Mouse (Mus musculus) stomach, embryonic 15.5 days (tissue): ENCODE results near the gene Fkbp9. TPM values are rescaled to one million over a fixed set of nuclear protein-coding genes. Genes with fewer than 3 reads are reported as not detected.

Experiments used
- ATAC-seq: fragments of 200-750 bp; cut with Nextera tagmentation; 2 replicates; pipeline ENCODE4 v1.8.0; 2017; ENCODE audit warnings: low read depth, moderate number of reproducible peaks, moderate TSS enrichment; ENCODE audit not compliant: insufficient read depth, low FRiP score
- H3K27ac ChIP-seq: fragments of 300-500 bp; sonication (generic); 2 replicates; pipeline ENCODE4 v1.5.1; 2015; ENCODE audit warnings: mild to moderate bottlenecking, inconsistent platforms
- H3K27me3 ChIP-seq: fragments of 300-500 bp; sonication (generic); replicated peaks from 2 replicates; pipeline ENCODE4 v1.6.1; 2015; ENCODE audit warnings: inconsistent platforms
- H3K36me3 ChIP-seq: fragments of 300-500 bp; sonication (generic); 2 replicates; pipeline ENCODE4 v1.6.1; 2015; ENCODE audit warnings: inconsistent platforms
- H3K4me1 ChIP-seq: fragments of 300-500 bp; sonication (generic); 2 replicates; pipeline ENCODE4 v1.6.1; 2015; ENCODE audit warnings: inconsistent platforms
- H3K4me2 ChIP-seq: fragments of 300-500 bp; sonication (generic); 2 replicates; pipeline ENCODE4 v1.6.1; 2015; ENCODE audit warnings: mild to moderate bottlenecking, inconsistent platforms
- H3K4me3 ChIP-seq: fragments of 300-500 bp; sonication (generic); replicated peaks from 2 replicates; pipeline ENCODE4 v1.5.1; 2015; ENCODE audit warnings: inconsistent platforms
- H3K9ac ChIP-seq: fragments of 300-500 bp; sonication (generic); 2 replicates; pipeline ENCODE4 v1.6.1; 2015; ENCODE audit warnings: inconsistent platforms
- H3K9me3 ChIP-seq: fragments of 300-500 bp; sonication (generic); 2 replicates; pipeline ENCODE4 v1.6.1; 2016; ENCODE audit warnings: inconsistent platforms
- WGBS: fragments of 180-500 bp; shearing (Covaris S2); methylation state at CpG from one replicate; pipeline ENCODE4 v1.1.7; 2015; 5-methylcytosine and 5-hydroxymethylcytosine counted together
- polyA plus RNA-seq: library from polyadenylated mRNA; unstranded; fragments of >200 nt; fragmentation: Nextera tagmentation; extraction: Ambion mirVana; gene quantifications from 2 replicates; pipeline ENCODE4 v1.2.1, GENCODE M21; 2015

The Fkbp9 gene
- polyA plus RNA-seq, 1 experiment from 2014 or later, result 145 TPM

DNA sequence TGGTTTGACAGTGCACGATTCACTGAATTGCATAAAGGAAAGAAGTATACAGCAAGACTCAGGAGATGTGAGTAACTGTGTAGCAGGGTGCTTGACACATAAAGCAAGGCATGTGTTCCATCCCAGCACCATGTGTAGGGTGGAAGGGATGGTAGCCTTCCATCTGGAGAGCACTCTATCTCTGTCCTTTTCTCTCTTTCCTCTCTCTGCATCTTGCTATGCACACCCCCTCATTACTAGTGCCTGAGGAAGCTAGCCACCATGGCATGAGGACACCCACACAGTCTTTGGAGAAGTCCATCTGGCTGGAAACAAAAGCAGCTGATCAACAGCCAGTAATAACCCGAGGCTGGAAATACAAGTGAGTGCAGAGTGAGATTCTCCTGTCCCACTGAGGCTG lies 25.7 kb upstream of the Fkbp9 start:
- no peaks in the 10 kb centered on the region for H3K4me1 ChIP-seq
- no peaks in the 10 kb centered on the region for H3K36me3 ChIP-seq
- no peaks in the 10 kb centered on the region for H3K9me3 ChIP-seq
- H3K27me3 ChIP-seq, result no peaks in the 10 kb centered on the region
- no peak for ATAC-seq
- no peak overlapping the region for H3K27ac ChIP-seq
- no peak overlapping the region for H3K9ac ChIP-seq
- no peak overlapping the region for H3K4me2 ChIP-seq
- H3K4me3 ChIP-seq, result no peak overlapping the region
- 55% methylated on average over 2 of the region's 2 CpGs for WGBS

DNA sequence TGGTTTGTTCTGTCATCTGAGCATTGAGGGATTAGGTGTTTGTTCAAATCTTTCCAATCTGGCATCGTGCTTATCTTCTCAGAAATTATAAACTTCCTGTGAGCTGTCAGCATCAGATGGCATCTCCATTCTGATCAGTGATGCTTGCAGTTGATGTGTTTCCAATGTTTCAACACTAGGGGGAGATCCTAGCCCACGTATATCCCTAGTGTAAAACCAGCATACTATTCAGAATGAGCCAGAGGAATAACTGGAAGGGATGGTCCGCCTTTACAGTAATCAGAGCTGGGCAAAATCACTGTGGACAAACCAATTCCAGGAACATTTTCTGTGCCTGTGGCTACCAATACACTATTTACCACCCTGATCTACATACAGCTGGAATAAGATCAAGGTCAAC lies 23.2 kb upstream of the Fkbp9 start:
- Histone ChIP-seq H3K4me3 (no peak overlapping the region), H3K4me1 (no peaks in the 10 kb centered on the region), H3K27me3 (no peaks in the 10 kb centered on the region), H3K9ac (no peak overlapping the region), H3K27ac (no peak overlapping the region), H3K4me2 (no peak overlapping the region), H3K36me3 (no peaks in the 10 kb centered on the region), H3K9me3 (no peaks in the 10 kb centered on the region)
- WGBS, result 8% methylated on average over 3 of the region's 3 CpGs
- ATAC-seq, result peak; percentile 73; the same call in 1 of the 2 replicates

DNA sequence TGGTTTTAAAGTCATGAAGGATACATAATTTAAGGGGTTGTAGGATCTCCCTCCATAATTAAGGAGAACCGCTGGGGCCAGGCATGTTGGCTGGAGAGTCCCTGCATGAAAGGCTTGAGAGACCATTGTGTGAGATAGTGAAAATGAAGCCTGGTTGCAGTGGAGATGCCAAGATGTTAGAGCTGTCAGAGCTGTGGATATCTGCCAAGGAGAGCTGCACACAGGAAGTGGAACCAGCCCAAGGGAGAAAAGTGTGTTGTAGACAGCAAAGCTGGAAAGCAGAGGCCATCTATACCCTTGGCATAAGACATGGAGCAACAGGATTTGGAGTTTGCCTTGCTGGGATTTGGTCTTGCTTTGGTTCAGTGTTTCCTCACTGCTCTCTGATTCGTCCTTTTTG lies 18.5 kb upstream of the Fkbp9 start:
- no peak overlapping the region for H3K9ac ChIP-seq
- ATAC-seq, result no peak
- H3K27ac ChIP-seq, result no peak overlapping the region
- H3K4me2 ChIP-seq, result no peak overlapping the region
- H3K27me3 ChIP-seq, result no peaks in the 10 kb centered on the region
- H3K36me3 ChIP-seq, result no peaks in the 10 kb centered on the region
- H3K9me3 ChIP-seq, result no peaks in the 10 kb centered on the region
- H3K4me1 ChIP-seq, result no peaks in the 10 kb centered on the region
- WGBS, result 65% methylated on average over 2 of the region's 2 CpGs
- no peak overlapping the region for H3K4me3 ChIP-seq

DNA sequence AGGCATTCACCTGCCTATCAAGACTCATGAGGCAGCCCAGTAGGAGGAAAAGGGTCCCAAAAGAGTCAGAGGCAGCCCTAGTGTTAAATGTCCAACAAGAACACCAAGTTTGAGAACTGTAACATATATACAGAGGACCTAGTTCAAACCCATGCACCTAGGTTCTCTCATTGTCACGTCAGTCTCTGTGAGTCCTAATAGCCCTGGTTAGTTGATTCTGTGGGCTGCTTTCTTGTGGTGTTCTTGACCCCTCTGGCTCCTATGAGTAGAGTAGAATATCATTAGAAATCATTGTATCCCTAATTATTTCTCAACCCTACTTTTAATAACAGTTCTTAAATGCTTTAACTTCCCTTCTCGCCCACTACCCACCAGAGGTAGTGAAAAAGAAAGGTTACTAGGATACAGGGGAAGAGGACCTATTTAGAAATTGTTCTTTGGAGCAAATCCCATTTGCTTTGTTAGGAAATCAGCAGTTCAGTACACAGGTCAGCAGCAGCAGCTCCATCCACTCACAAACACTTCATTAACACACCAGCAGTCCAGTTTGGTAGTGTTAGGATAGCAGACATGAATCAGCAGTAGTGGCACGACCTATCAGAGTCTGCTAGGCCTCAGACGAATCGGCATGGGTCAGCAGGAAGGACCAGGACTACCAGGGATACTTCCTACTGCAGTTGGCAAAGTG lies 13.3 kb upstream of the Fkbp9 start:
- WGBS, result 81% methylated on average over 5 of the region's 5 CpGs
- Histone ChIP-seq H3K9ac (no peak overlapping the region), H3K27ac (no peak overlapping the region), H3K36me3 (no peaks in the 10 kb centered on the region), H3K9me3 (no peaks in the 10 kb centered on the region), H3K4me3 (no peak overlapping the region), H3K4me1 (no peaks in the 10 kb centered on the region), H3K4me2 (no peak overlapping the region), H3K27me3 (no peaks in the 10 kb centered on the region)
- no peak for ATAC-seq

DNA sequence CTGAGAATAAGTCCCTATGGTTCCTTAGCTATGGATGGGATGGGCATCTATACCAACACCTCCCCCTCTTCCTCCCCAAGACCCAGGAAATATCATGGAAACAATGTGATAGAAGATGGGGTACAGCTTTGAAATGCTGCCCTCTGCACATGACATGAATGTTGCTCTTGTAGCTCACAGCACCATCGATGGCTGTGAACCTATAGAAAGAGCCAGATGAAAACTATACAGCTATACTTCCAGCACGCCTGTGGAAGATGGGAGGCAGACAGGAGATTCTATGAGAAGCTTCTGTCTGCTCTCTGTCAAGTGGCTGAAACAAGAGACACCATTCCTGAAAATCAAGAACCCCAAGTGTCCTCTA lies 12.8 kb upstream of the Fkbp9 start:
- no peaks in the 10 kb centered on the region for H3K36me3 ChIP-seq
- no peaks in the 10 kb centered on the region for H3K27me3 ChIP-seq
- no peak overlapping the region for H3K4me2 ChIP-seq
- 76% methylated on average over 2 of the region's 2 CpGs for WGBS
- no peak overlapping the region for H3K4me3 ChIP-seq
- H3K27ac ChIP-seq, result no peak overlapping the region
- H3K9ac ChIP-seq, result no peak overlapping the region
- no peak for ATAC-seq
- no peaks in the 10 kb centered on the region for H3K9me3 ChIP-seq
- H3K4me1 ChIP-seq, result no peaks in the 10 kb centered on the region

DNA sequence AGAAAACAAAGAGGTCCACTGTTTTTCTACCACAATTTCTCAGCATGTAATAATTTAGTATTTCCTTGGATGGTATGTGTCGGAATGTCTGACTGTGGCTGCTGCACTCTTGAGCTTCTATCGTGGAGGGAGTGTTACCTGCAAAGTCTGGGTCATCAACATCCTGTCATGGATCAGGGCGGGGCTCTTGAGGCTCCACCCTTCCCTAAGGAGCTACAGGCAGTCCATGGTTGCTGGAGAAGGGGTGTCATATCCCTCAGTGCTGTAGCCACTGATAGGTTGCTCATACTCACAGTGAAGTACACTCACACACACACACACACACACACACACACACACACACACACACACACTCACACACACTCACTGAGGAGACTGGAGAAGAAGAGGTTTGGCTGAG lies 6.2 kb upstream of the Fkbp9 start:
- ATAC-seq, result no peak
- H3K9me3 ChIP-seq, result no peaks in the 10 kb centered on the region
- H3K4me1 ChIP-seq, result no peaks in the 10 kb centered on the region
- H3K9ac ChIP-seq, result no peak overlapping the region
- WGBS, result 47% methylated on average over 3 of the region's 3 CpGs
- H3K27ac ChIP-seq, result no peak overlapping the region
- no peak overlapping the region for H3K4me2 ChIP-seq
- no peaks in the 10 kb centered on the region for H3K36me3 ChIP-seq
- H3K27me3 ChIP-seq, result no peaks in the 10 kb centered on the region
- H3K4me3 ChIP-seq, result no peak overlapping the region

DNA sequence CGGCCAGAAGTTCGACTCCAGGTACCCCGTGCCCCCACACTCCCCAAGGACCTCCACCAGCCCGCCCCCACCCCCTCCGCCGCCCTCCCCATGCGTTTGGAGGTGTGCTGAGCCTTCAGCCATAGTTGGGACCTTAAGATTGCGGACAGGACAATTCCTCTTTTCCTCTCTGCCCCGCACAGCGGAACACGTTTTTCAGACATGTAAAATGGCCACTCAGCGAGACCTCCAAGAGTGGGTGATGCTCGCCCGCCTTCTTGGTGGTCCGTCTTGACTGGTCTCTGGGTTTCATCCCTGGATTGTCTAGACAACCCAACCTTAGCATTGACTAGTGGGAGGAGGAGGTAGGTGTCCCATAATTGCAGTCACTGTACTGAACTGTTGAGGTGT lies 543 bp downstream of the Fkbp9 start:
- ATAC-seq, result no peak
- H3K27me3 ChIP-seq, result no peaks in the 10 kb centered on the region
- H3K9ac ChIP-seq, result peak overlapping the region; percentile 82; the same call in 1 of the 2 replicates
- H3K36me3 ChIP-seq, result peaks cover 3% of the 10 kb centered on the region; the same call in 1 of the 2 replicates
- peak overlapping the region; percentile 67 for H3K4me2 ChIP-seq
- no peaks in the 10 kb centered on the region for H3K4me1 ChIP-seq
- 3% methylated on average over 15 of the region's 15 CpGs for WGBS
- H3K4me3 ChIP-seq, result peak overlapping the region; percentile 73
- H3K9me3 ChIP-seq, result no peaks in the 10 kb centered on the region
- peak overlapping the region; percentile 91 for H3K27ac ChIP-seq

DNA sequence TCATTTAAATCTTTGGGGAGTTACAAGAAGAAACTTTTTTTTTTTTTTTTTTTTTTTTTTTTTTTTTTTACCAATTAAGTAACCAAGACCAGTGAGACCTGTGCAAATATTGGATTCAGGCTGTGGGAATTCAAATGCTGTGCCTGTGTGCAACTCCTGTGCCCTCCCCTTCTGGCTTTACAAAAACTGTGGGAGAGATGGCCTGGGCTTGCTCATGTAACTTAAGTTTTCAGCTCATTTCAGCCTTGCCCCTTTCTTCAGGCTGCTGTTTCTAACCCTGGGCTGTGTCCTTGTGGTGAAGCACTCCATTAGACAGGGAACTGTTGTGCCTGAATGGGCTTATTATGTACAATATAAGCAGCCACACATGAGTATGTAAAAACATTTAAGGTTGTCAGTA lies 971 bp downstream of the Fkbp9 start:
- peak overlapping the region; percentile 73 for H3K4me3 ChIP-seq
- no peak overlapping the region for H3K27ac ChIP-seq
- peak overlapping the region; percentile 67 for H3K4me2 ChIP-seq
- H3K4me1 ChIP-seq, result no peaks in the 10 kb centered on the region
- H3K9ac ChIP-seq, result no peak overlapping the region
- no peaks in the 10 kb centered on the region for H3K27me3 ChIP-seq
- H3K36me3 ChIP-seq, result peaks cover 3% of the 10 kb centered on the region; the same call in 1 of the 2 replicates
- ATAC-seq, result no peak
- H3K9me3 ChIP-seq, result no peaks in the 10 kb centered on the region

DNA sequence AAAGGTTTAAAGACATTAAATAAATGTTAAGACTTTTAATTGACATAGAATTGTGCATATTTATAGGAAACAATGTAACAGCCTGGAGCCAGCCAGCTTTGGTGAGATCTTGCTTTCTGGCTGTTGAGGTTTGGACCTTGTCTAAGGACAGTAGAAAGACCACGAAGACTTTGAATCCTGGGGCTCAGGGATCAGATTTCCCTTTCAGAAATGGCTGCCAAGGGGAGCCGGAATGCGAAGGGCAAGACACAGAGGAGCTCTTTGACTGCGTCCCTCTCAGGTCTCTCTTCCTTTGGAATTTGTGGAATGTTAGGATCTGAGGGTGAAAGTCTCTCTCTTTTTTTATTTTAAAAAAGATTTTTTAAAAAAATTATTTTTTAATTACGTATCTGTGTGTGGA lies 2.9 kb downstream of the Fkbp9 start:
- no peaks in the 10 kb centered on the region for H3K27me3 ChIP-seq
- H3K36me3 ChIP-seq, result peaks cover 3% of the 10 kb centered on the region; the same call in 1 of the 2 replicates
- H3K9ac ChIP-seq, result no peak overlapping the region
- no peak overlapping the region for H3K27ac ChIP-seq
- WGBS, result 65% methylated on average over 5 of the region's 5 CpGs
- no peaks in the 10 kb centered on the region for H3K9me3 ChIP-seq
- no peaks in the 10 kb centered on the region for H3K4me1 ChIP-seq
- H3K4me2 ChIP-seq, result no peak overlapping the region
- ATAC-seq, result no peak
- no peak overlapping the region for H3K4me3 ChIP-seq

DNA sequence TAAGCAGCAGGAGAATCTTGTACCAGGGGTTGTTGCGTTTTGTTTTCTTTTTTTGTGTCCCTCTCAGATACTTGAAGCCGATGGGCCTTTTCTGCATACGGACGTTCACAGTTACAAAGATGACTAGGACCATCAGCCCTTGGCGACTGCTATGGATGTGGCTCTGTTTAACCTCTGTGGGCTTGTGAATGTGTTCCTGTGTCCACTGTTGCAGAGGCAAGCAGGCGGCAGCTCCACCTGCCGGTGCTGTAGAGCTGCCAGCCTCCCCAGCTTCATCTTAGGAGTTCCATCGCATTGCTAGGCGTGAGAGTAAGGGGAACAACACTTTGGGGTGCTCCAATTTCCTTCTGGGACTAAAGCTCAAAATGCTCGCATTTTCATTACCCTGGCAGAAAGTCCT lies 3.7 kb downstream of the Fkbp9 start:
- Histone ChIP-seq H3K27me3 (no peaks in the 10 kb centered on the region), H3K36me3 (peaks cover 4% of the 10 kb centered on the region; the same call in 1 of the 2 replicates), H3K4me2 (no peak overlapping the region), H3K4me1 (no peaks in the 10 kb centered on the region), H3K9ac (no peak overlapping the region), H3K4me3 (no peak overlapping the region), H3K27ac (no peak overlapping the region), H3K9me3 (no peaks in the 10 kb centered on the region)
- no peak for ATAC-seq
- WGBS, result 85% methylated on average over 10 of the region's 10 CpGs

DNA sequence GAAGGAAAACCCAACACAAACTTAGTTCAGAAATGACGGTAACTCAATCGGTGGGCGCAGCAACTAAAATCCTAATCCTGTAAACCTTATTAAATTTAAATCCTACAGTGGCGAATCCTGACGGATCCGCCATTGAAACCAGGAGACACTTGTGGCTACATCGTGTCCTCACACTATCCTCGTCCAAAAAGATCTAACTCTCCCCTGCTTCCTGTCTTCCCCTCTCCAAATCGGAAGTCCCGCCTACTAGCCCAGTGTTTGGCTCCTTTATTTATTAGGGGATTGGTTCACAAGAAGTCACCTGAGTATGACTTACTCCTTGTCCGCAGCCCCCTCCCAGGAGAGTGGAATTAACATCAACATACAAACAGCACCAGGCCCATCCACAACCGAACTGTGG lies 5.3 kb downstream of the Fkbp9 start:
- H3K4me2 ChIP-seq, result no peak overlapping the region
- no peaks in the 10 kb centered on the region for H3K4me1 ChIP-seq
- no peak overlapping the region for H3K9ac ChIP-seq
- ATAC-seq, result no peak
- H3K4me3 ChIP-seq, result no peak overlapping the region
- H3K27me3 ChIP-seq, result no peaks in the 10 kb centered on the region
- H3K9me3 ChIP-seq, result no peaks in the 10 kb centered on the region
- H3K36me3 ChIP-seq, result peaks cover 8% of the 10 kb centered on the region; the same call in 1 of the 2 replicates
- H3K27ac ChIP-seq, result no peak overlapping the region
- WGBS, result 91% methylated on average over 12 of the region's 12 CpGs

DNA sequence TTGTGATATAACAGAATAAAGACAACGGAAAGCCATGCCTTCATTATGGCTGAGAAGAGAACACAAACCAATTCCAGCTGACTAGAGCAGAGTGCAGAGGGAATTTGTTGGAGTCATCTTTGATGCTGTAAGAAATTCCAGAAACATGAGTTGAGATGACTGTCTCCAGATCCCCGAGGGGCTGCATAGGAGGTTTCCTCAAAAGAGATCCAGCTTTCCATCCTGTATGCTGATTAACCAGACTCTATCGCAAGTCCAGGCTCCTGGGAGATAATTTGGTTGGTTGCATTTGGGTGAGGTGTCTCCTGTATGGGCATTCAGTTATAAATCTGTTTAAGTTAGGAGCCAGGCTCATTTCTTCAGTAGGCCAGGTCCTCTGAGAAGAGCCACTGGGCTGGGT lies 5.8 kb downstream of the Fkbp9 start:
- H3K9me3 ChIP-seq, result no peaks in the 10 kb centered on the region
- 88% methylated on average over 3 of the region's 3 CpGs for WGBS
- H3K9ac ChIP-seq, result no peak overlapping the region
- H3K27me3 ChIP-seq, result no peaks in the 10 kb centered on the region
- H3K4me1 ChIP-seq, result no peaks in the 10 kb centered on the region
- peaks cover 8% of the 10 kb centered on the region; the same call in 1 of the 2 replicates for H3K36me3 ChIP-seq
- ATAC-seq, result no peak
- H3K27ac ChIP-seq, result no peak overlapping the region
- no peak overlapping the region for H3K4me2 ChIP-seq
- no peak overlapping the region for H3K4me3 ChIP-seq

DNA sequence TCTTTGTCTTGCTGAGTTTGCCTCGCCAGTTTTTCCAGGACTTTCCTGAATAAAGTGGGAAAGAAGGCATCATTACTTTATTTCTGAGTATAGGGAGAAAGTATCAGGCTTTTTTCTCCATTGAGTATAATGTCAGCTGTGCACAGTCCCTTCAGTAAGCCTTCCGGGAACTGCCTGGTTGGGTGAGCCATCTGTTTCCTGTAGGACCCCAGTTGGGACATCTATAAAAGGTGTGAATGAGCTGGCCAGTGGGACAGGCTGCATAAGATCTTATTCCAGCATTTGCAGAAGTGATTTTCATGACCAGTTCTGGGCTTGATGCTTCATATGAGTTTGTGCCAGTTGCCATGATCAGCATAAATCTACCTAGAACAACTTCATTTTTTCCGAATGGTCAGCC lies 11.4 kb downstream of the Fkbp9 start:
- no peak overlapping the region for H3K27ac ChIP-seq
- H3K9me3 ChIP-seq, result no peaks in the 10 kb centered on the region
- H3K4me3 ChIP-seq, result no peak overlapping the region
- no peak for ATAC-seq
- no peak overlapping the region for H3K9ac ChIP-seq
- no peaks in the 10 kb centered on the region for H3K27me3 ChIP-seq
- H3K4me2 ChIP-seq, result no peak overlapping the region
- no peaks in the 10 kb centered on the region for H3K4me1 ChIP-seq
- H3K36me3 ChIP-seq, result 0 out of 2 replicates have a peak, but pooled peaks cover 5% of the 10 kb centered on the region
- WGBS, result 82% methylated on average over 3 of the region's 3 CpGs
